21 mouse cellular contexts compared by ENCODE assay signal in genomic region chr10:58994726-58995125, GRCm38 (mm10).
A peak's percentile ranks its signal among the peaks of the same experiment; 100 is the strongest.
DNase-seq lines count a peak whose midpoint lies in the region.
"Had no signal": no experiment of that assay in that cellular context is flagged by ENCODE, and none has a peak within 500 bp of the region (broad histone marks: within the 10 kb centered on the region; RNA-seq: fewer than 3 reads in every experiment).

No protein-coding gene starts in this region.

- WGBS in embryonic facial prominence, embryonic 10.5 days, result 78% methylated on average over 2 of the region's 2 CpGs

- no peak overlapping the region for H3K4me3 ChIP-seq in embryonic facial prominence, embryonic 10.5 days
- H3K4me3 ChIP-seq: gastrocnemius, adult 2 months; hindbrain, embryonic 12.5 days; hindbrain, embryonic 15.5 days; intestine, embryonic 15.5 days had no signal

- no peaks in the 10 kb centered on the region for H3K4me1 ChIP-seq in embryonic facial prominence, embryonic 10.5 days
- H3K4me1 ChIP-seq: hindbrain, embryonic 12.5 days; hindbrain, embryonic 15.5 days; intestine, embryonic 15.5 days had no signal

- no peaks in the 10 kb centered on the region for H3K27me3 ChIP-seq in embryonic facial prominence, embryonic 10.5 days (replicated peaks; ENCODE audit: low read depth, poor library complexity, severe bottlenecking)
- H3K27me3 ChIP-seq: hindbrain, embryonic 12.5 days; hindbrain, embryonic 15.5 days; intestine, embryonic 15.5 days had no signal

- no peak overlapping the region for H3K27ac ChIP-seq in embryonic facial prominence, embryonic 10.5 days (replicated peaks)
- H3K27ac ChIP-seq: gastrocnemius, adult 2 months; hindbrain, embryonic 12.5 days; hindbrain, embryonic 15.5 days; intestine, embryonic 15.5 days had no signal

- no peaks in the 10 kb centered on the region for H3K36me3 ChIP-seq in embryonic facial prominence, embryonic 10.5 days (replicated peaks)
- H3K36me3 ChIP-seq: G1E; hindbrain, embryonic 12.5 days; hindbrain, embryonic 15.5 days; intestine, embryonic 15.5 days had no signal

- DNase-seq in 3134 (ENCODE audit: extremely low read depth, insufficient read length, low spot score), result peak; percentile 14
- peak; percentile 62 for DNase-seq in 3T3-L1 (ENCODE audit: low read depth, low spot score)
- DNase-seq in embryonic facial prominence, embryonic 10.5 days (ENCODE audit: low spot score), result peak; percentile 2
- no peak for DNase-seq in kidney, adult 9 months
- DNase-seq in kidney, postnatal 14 days, result no peak
- DNase-seq in layer of hippocampus, adult 18-20 months (ENCODE audit: low spot score in 2 of 2), result no peak
- DNase-seq: adrenal gland, adult 8-10 months; adrenal gland, postnatal 25 days; B cell, adult 2 months; cerebellum, adult 11-12 months; cerebellum, adult 8-10 months; cerebellum, postnatal 10 days; cerebellum, postnatal 36 days; embryo, embryonic 11 days; forebrain, postnatal 0 days; gastrocnemius, adult 2 months; gastrocnemius, postnatal 14 days had no signal

- no peaks in the 10 kb centered on the region for H3K9me3 ChIP-seq in embryonic facial prominence, embryonic 10.5 days
- H3K9me3 ChIP-seq: G1E; hindbrain, embryonic 12.5 days; hindbrain, embryonic 15.5 days; intestine, embryonic 15.5 days had no signal

Comparison
In these comparisons a context has a peak if more than half of its experiments do, and no peak if none do; other contexts are left out.
1. DNase-seq: peak in 3134 (single experiment), 3T3-L1 (single experiment) and embryonic facial prominence, embryonic 10.5 days (single experiment); none in kidney, adult 9 months (single experiment), kidney, postnatal 14 days (single experiment) and layer of hippocampus, adult 18-20 months (0 of 2).